Mouse (Mus musculus) inflammation-experienced regulatory T-cells, adult 6 months (primary cell): ENCODE data around the gene Tmem35b. TPM values are rescaled to one million over a fixed set of nuclear protein-coding genes. Genes with fewer than 3 reads are reported as not detected.

Experiments
- ATAC-seq: one replicate; pipeline ENCODE4 v1.8.0; 2017
- polyA plus RNA-seq, 3 experiments: library from polyadenylated mRNA; unstranded; fragments of 100-300 nt; shearing (Covaris generic); gene quantifications; one replicate each; pipeline ENCODE4 v1.2.1; 2017

The Tmem35b gene
- polyA plus RNA-seq, 3 experiments from 2014 or later: 12.0 to 23.9 (median 19.0) TPM

GRCm38 (mm10) chr4:127168914-127169345, 45.4 kb downstream of the Tmem35b start, which contains the start of gene Dlgap3:
Gene Dlgap3 (plus strand): TSS chr4:127169204.
- no peak for ATAC-seq

- no peak for ATAC-seq
Measured at GRCm38 (mm10) chr4:127169346-127170221, 46.1 kb downstream of the Tmem35b start.

- ATAC-seq: no peak
Measured at GRCm38 (mm10) chr4:127170866-127171265, 47.4 kb downstream of the Tmem35b start.

GRCm38 (mm10) chr4:127171341-127171905, 47.9 kb downstream of the Tmem35b start:
- ATAC-seq: no peak

GRCm38 (mm10) chr4:127172119-127172518, 48.6 kb downstream of the Tmem35b start:
- no peak for ATAC-seq

- no peak for ATAC-seq
Measured at GRCm38 (mm10) chr4:127172614-127173013, 49.1 kb downstream of the Tmem35b start.

- ATAC-seq: no peak
Measured at GRCm38 (mm10) chr4:127173461-127173860, 50.0 kb downstream of the Tmem35b start.

- no peak for ATAC-seq
Measured at GRCm38 (mm10) chr4:127174075-127174899, 50.8 kb downstream of the Tmem35b start.

- ATAC-seq: no peak
Measured at GRCm38 (mm10) chr4:127174900-127175278, 51.4 kb downstream of the Tmem35b start.

- ATAC-seq: no peak
Measured at GRCm38 (mm10) chr4:127177961-127178360, 54.5 kb downstream of the Tmem35b start.

GRCm38 (mm10) chr4:127178671-127179070, 55.2 kb downstream of the Tmem35b start:
- no peak for ATAC-seq

Other genes with a start within 250 kb of the Tmem35b start
- gene Zmym4, start 155.6 kb upstream of the Tmem35b start, polyA plus RNA-seq: 10 to 100 TPM; 12.1 to 22.4 (median 12.6) TPM
- 10 to 100 TPM; 36.0 to 64.5 (median 57.7) TPM for gene Sfpq, start 102.4 kb upstream of the Tmem35b start, polyA plus RNA-seq
- 10 to 100 TPM; 19.6 to 26.7 (median 22.5) TPM for gene Zmym1, start 62.5 kb upstream of the Tmem35b start, polyA plus RNA-seq
- 10 to 100 TPM; 11.2 to 30.7 (median 15.2) TPM for gene Zmym6, start 46.3 kb upstream of the Tmem35b start, polyA plus RNA-seq
- gene Dlgap3, start 45.5 kb downstream of the Tmem35b start, polyA plus RNA-seq: not detected
- 10 to 100 TPM; 36.7 to 50.5 (median 49.6) TPM for gene Smim12, start 120.1 kb downstream of the Tmem35b start, polyA plus RNA-seq
- gene Gja4, start 190.3 kb downstream of the Tmem35b start, polyA plus RNA-seq: under 1 TPM in 1 of 3 experiments, not detected in 2; 0.27 TPM
- under 1 TPM in 1 of 3 experiments, not detected in 2; 0.20 TPM for gene Gjb3, start 207.2 kb downstream of the Tmem35b start, polyA plus RNA-seq
- gene Gjb4, start 230.4 kb downstream of the Tmem35b start, polyA plus RNA-seq: not detected
- gene Gjb5, start 234.5 kb downstream of the Tmem35b start, polyA plus RNA-seq: not detected